Mouse (Mus musculus): ENCODE results near the gene Fanca. TPM values are rescaled to one million over a fixed set of nuclear protein-coding genes. Genes with fewer than 3 reads are reported as not detected.

The Fanca gene
- 21.0 and 25.4 TPM in 2 replicates for polyA plus RNA-seq (2015; fragmentation: Nextera tagmentation; extraction: Ambion mirVana)

GRCm38 (mm10) chr8:123318467-123318911 lies at the start of gene Fanca:
Fanca (minus strand) TSS chr8:123318576.
- H3K4me1 ChIP-seq, result peaks cover 16% of the 10 kb centered on the region
- peak within 1 kb of the TSS; percentile 85 for H3K4me2 ChIP-seq (replicated peaks)
- H3K9me3 ChIP-seq (replicated peaks), result no peaks in the 10 kb centered on the region
- 0 out of 2 replicates have a peak within 1 kb of the TSS, but pooled peaks have one; percentile 28 for H3K27ac ChIP-seq (replicated peaks)
- peak within 1 kb of the TSS; percentile 53 for H3K4me3 ChIP-seq (replicated peaks)
- H3K36me3 ChIP-seq, result no peaks in the 10 kb centered on the region
- H3K9ac ChIP-seq, result peak within 1 kb of the TSS; percentile 28
- under 1% methylated on average over 24 of the region's 24 CpGs for WGBS
- H3K27me3 ChIP-seq, result no peaks in the 10 kb centered on the region
- peak; percentile 97 for ATAC-seq (ENCODE audit: insufficient number of reproducible peaks, low FRiP score, low TSS enrichment, low read depth)

- WGBS, result 36% methylated on average over 12 of the region's 12 CpGs
- Histone ChIP-seq H3K9ac (no peak overlapping the region), H3K4me2 (replicated peaks) (no peak overlapping the region), H3K36me3 (no peaks in the 10 kb centered on the region), H3K27me3 (no peaks in the 10 kb centered on the region), H3K4me3 (replicated peaks) (no peak overlapping the region), H3K9me3 (replicated peaks) (no peaks in the 10 kb centered on the region), H3K27ac (replicated peaks) (no peak overlapping the region), H3K4me1 (no peaks in the 10 kb centered on the region)
- ATAC-seq (ENCODE audit: insufficient number of reproducible peaks, low FRiP score, low TSS enrichment, low read depth), result peak; percentile 58; the same call in 1 of the 2 replicates
Measured at GRCm38 (mm10) chr8:123361082-123361739, 42.8 kb upstream of the Fanca start.

DNA sequence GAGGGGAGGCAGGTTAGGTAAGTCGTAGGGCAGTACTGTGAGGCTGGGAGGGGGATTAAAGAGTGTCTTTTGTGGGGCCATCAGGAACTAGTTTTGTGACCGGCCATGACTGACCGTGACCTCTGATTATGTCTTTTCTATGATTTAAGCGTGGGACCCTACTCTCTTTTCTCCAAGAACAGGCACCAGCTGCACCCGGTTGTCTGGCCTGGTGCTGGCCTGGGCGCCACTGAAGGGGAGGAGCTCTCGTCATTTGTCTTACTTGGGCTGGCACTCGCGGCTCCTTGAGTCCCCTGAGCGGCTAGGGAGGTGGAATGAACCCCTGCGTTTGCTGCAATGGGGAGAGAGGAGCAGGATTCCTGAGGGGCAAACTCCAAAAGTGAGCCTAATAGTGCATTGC lies 34.8 kb upstream of the Fanca start:
- WGBS, result 39% methylated on average over 11 of the region's 11 CpGs
- no peak for ATAC-seq (ENCODE audit: insufficient number of reproducible peaks, low FRiP score, low TSS enrichment, low read depth)

GRCm38 (mm10) chr8:123352786-123353185 lies 34.4 kb upstream of the Fanca start:
- H3K9me3 ChIP-seq (replicated peaks), result no peaks in the 10 kb centered on the region
- H3K36me3 ChIP-seq, result no peaks in the 10 kb centered on the region
- H3K4me2 ChIP-seq (replicated peaks), result no peak overlapping the region
- H3K27ac ChIP-seq (replicated peaks), result no peak overlapping the region
- no peak overlapping the region for H3K4me3 ChIP-seq (replicated peaks)
- H3K27me3 ChIP-seq, result no peaks in the 10 kb centered on the region
- no peak overlapping the region for H3K9ac ChIP-seq
- peaks cover 13% of the 10 kb centered on the region for H3K4me1 ChIP-seq
- WGBS, result 58% methylated on average over 13 of the region's 13 CpGs
- ATAC-seq (ENCODE audit: insufficient number of reproducible peaks, low FRiP score, low TSS enrichment, low read depth), result no peak

More for the DNA sequence above, 34.8 kb upstream of the Fanca start:
- no peaks in the 10 kb centered on the region for H3K9me3 ChIP-seq (replicated peaks)
- H3K27ac ChIP-seq (replicated peaks), result no peak overlapping the region
- H3K36me3 ChIP-seq, result no peaks in the 10 kb centered on the region
- H3K4me3 ChIP-seq (replicated peaks), result no peak overlapping the region
- peaks cover 9% of the 10 kb centered on the region for H3K4me1 ChIP-seq
- H3K27me3 ChIP-seq, result no peaks in the 10 kb centered on the region
- no peak overlapping the region for H3K4me2 ChIP-seq (replicated peaks)
- no peak overlapping the region for H3K9ac ChIP-seq

- Histone ChIP-seq H3K9me3 (replicated peaks) (no peaks in the 10 kb centered on the region), H3K36me3 (no peaks in the 10 kb centered on the region), H3K27ac (replicated peaks) (no peak overlapping the region), H3K9ac (no peak overlapping the region), H3K27me3 (no peaks in the 10 kb centered on the region), H3K4me3 (replicated peaks) (no peak overlapping the region), H3K4me1 (peaks cover 13% of the 10 kb centered on the region), H3K4me2 (replicated peaks) (no peak overlapping the region)
- 79% methylated on average over 12 of the region's 12 CpGs for WGBS
- ATAC-seq (ENCODE audit: insufficient number of reproducible peaks, low FRiP score, low TSS enrichment, low read depth), result no peak
Measured at GRCm38 (mm10) chr8:123352118-123352517, 33.7 kb upstream of the Fanca start.

DNA sequence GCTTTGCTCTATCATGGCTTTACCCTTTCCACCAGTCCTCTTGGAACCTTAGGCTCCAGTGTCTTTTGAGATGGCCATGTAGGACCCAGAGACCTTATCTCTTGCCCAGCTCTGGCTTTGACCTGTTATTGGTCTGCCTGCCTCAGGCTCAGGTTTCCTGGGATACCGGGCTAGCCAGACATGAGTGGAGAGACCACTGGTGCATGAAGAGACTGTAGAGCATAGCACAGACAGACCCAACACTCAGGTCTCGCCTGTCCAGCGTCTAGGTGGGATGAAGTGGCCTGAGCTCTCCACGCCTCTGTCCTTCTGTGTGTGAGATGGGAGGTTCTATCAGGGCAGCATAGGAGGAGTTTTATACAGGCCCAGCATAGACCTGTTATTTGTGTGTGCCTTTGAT lies 30.7 kb upstream of the Fanca start:
- ATAC-seq (ENCODE audit: insufficient number of reproducible peaks, low FRiP score, low TSS enrichment, low read depth), result no peak
- H3K27me3 ChIP-seq, result no peaks in the 10 kb centered on the region
- 80% methylated on average over 4 of the region's 4 CpGs for WGBS
- H3K4me1 ChIP-seq, result peaks cover 13% of the 10 kb centered on the region
- H3K4me3 ChIP-seq (replicated peaks), result no peak overlapping the region
- no peaks in the 10 kb centered on the region for H3K36me3 ChIP-seq
- H3K9me3 ChIP-seq (replicated peaks), result no peaks in the 10 kb centered on the region
- no peak overlapping the region for H3K9ac ChIP-seq
- 0 out of 2 replicates have a peak overlapping the region, but pooled peaks have one; percentile 23 for H3K27ac ChIP-seq (replicated peaks)
- no peak overlapping the region for H3K4me2 ChIP-seq (replicated peaks)

GRCm38 (mm10) chr8:123348237-123348843 lies 30.0 kb upstream of the Fanca start:
- peaks cover 15% of the 10 kb centered on the region for H3K4me1 ChIP-seq
- H3K36me3 ChIP-seq, result no peaks in the 10 kb centered on the region
- H3K4me2 ChIP-seq (replicated peaks), result no peak overlapping the region
- H3K4me3 ChIP-seq (replicated peaks), result no peak overlapping the region
- H3K9me3 ChIP-seq (replicated peaks), result no peaks in the 10 kb centered on the region
- WGBS, result 23% methylated on average over 9 of the region's 9 CpGs
- H3K27ac ChIP-seq (replicated peaks), result peak overlapping the region; percentile 23; the same call in 1 of the 2 replicates
- ATAC-seq (ENCODE audit: insufficient number of reproducible peaks, low FRiP score, low TSS enrichment, low read depth), result peak; percentile 41; the same call in 1 of the 2 replicates
- no peaks in the 10 kb centered on the region for H3K27me3 ChIP-seq
- H3K9ac ChIP-seq, result no peak overlapping the region

- H3K4me2 ChIP-seq (replicated peaks), result no peak overlapping the region
- ATAC-seq (ENCODE audit: insufficient number of reproducible peaks, low FRiP score, low TSS enrichment, low read depth), result no peak
- H3K27me3 ChIP-seq, result no peaks in the 10 kb centered on the region
- H3K4me1 ChIP-seq, result peaks cover 19% of the 10 kb centered on the region
- no peaks in the 10 kb centered on the region for H3K36me3 ChIP-seq
- no peak overlapping the region for H3K4me3 ChIP-seq (replicated peaks)
- WGBS, result 66% methylated on average over 2 of the region's 2 CpGs
- no peaks in the 10 kb centered on the region for H3K9me3 ChIP-seq (replicated peaks)
- no peak overlapping the region for H3K9ac ChIP-seq
- H3K27ac ChIP-seq (replicated peaks), result no peak overlapping the region
Measured at GRCm38 (mm10) chr8:123347293-123347692, 28.9 kb upstream of the Fanca start.

DNA sequence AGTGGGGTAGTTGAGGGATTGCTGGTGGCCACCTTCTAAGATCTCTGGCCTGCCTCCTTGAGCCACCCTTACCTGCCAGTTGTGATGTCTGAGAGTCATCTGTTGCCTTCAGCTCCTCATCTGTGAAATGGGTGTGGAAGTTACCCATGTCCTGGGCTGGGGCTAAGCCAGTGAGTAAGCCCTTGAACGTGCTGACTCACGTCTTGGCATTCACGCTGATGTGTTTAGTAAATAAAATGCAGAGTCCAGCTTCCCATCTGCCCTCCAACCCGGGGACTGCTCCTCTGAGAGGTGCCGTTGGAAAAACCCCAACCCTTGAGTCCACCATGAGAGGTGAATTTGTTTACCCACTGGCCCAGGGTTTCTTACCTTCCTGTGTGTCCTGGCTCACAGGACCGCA lies 27.5 kb upstream of the Fanca start:
- 85% methylated on average over 6 of the region's 6 CpGs for WGBS
- Histone ChIP-seq H3K9ac (no peak overlapping the region), H3K4me1 (peaks cover 20% of the 10 kb centered on the region), H3K36me3 (no peaks in the 10 kb centered on the region), H3K27me3 (no peaks in the 10 kb centered on the region), H3K9me3 (replicated peaks) (no peaks in the 10 kb centered on the region), H3K27ac (replicated peaks) (no peak overlapping the region), H3K4me3 (replicated peaks) (no peak overlapping the region), H3K4me2 (replicated peaks) (no peak overlapping the region)
- no peak for ATAC-seq (ENCODE audit: insufficient number of reproducible peaks, low FRiP score, low TSS enrichment, low read depth)

DNA sequence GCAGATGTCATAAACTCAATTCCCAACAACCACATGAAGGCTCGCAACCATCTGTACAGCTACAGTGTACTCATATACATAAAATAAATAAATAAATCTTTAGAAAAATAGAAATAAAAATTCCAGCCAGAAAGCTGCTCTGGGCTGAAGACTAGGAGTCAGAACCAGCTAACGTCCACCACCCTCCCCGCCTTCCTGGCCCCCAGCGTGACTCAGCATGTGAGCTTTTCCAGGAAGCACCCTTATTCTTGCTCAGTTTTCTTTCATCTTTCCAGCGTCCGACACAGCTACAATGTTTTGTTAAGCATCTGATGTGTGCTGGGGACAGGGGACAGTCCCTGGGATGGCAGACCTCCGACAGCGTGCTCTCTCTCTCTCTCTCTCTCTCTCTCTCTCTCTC lies 26.8 kb upstream of the Fanca start:
- ATAC-seq (ENCODE audit: insufficient number of reproducible peaks, low FRiP score, low TSS enrichment, low read depth), result no peak
- WGBS, result 75% methylated on average over 8 of the region's 8 CpGs

GRCm38 (mm10) chr8:123343422-123343821 lies 25.0 kb upstream of the Fanca start:
- Histone ChIP-seq H3K9ac (no peak overlapping the region), H3K4me2 (replicated peaks) (no peak overlapping the region), H3K27me3 (no peaks in the 10 kb centered on the region), H3K36me3 (no peaks in the 10 kb centered on the region), H3K27ac (replicated peaks) (no peak overlapping the region), H3K4me1 (peaks cover 13% of the 10 kb centered on the region), H3K9me3 (replicated peaks) (no peaks in the 10 kb centered on the region), H3K4me3 (replicated peaks) (no peak overlapping the region)
- WGBS, result 69% methylated on average over 12 of the region's 12 CpGs
- ATAC-seq (ENCODE audit: insufficient number of reproducible peaks, low FRiP score, low TSS enrichment, low read depth), result no peak

More for the DNA sequence above, 26.8 kb upstream of the Fanca start:
- no peak overlapping the region for H3K9ac ChIP-seq
- H3K4me3 ChIP-seq (replicated peaks), result no peak overlapping the region
- no peaks in the 10 kb centered on the region for H3K36me3 ChIP-seq
- no peak overlapping the region for H3K27ac ChIP-seq (replicated peaks)
- no peaks in the 10 kb centered on the region for H3K9me3 ChIP-seq (replicated peaks)
- H3K4me1 ChIP-seq, result peaks cover 20% of the 10 kb centered on the region
- H3K4me2 ChIP-seq (replicated peaks), result no peak overlapping the region
- H3K27me3 ChIP-seq, result no peaks in the 10 kb centered on the region

Measured in embryonic facial prominence, embryonic 15.5 days (tissue).